17 mouse cellular contexts compared by ENCODE assay signal in the genomic region with DNA sequence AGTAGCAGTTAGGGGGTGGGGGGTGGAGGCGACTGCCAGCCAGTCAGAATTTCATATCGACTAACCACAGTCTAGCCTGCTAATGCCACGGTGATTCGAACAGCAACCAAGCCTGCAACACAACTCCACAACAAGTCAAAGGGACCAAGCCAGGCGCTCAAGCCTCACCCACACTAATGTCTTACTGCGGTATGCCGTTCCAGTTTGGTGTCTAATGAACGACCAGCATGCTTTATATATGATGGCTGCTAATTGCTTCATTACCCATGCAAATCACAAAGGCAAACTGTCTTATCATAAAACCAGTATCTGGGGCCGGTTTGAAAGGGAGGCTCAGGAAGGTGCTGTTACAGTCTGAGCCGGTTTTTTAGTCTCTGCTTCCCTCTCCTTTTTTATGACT.
DNase-seq lines count a peak whose midpoint lies in the region; ATAC-seq lines count a peak whose summit lies in the region.
"Had no signal": no experiment of that assay in that cellular context is flagged by ENCODE, and none has a peak within 500 bp of the region (broad histone marks: within the 10 kb centered on the region; RNA-seq: fewer than 3 reads in every experiment).

No protein-coding gene starts in this region.

- no peaks in the 10 kb centered on the region for H3K36me3 ChIP-seq in forebrain, embryonic 14.5 days (ENCODE audit: control insufficient read depth, insufficient read depth, low read length)
- H3K36me3 ChIP-seq in forebrain, embryonic 12.5 days (replicated peaks), result no peaks in the 10 kb centered on the region
- no peaks in the 10 kb centered on the region for H3K36me3 ChIP-seq in kidney, embryonic 16.5 days (ENCODE audit: insufficient read depth, low read length)
- H3K36me3 ChIP-seq in neural tube, embryonic 12.5 days, result no peaks in the 10 kb centered on the region
- no peaks in the 10 kb centered on the region for H3K36me3 ChIP-seq in neural tube, embryonic 14.5 days (ENCODE audit: control insufficient read depth, insufficient read depth, low read length)

- ATAC-seq in forebrain, embryonic 14.5 days, result peak; percentile 48; the same call in 1 of the 2 replicates
- no peak for ATAC-seq in forebrain, embryonic 12.5 days (ENCODE audit: low FRiP score)
- no peak for ATAC-seq in kidney, embryonic 16.5 days (ENCODE audit: low FRiP score, low TSS enrichment)
- peak; percentile 37; the same call in 1 of the 2 replicates for ATAC-seq in neural tube, embryonic 12.5 days (ENCODE audit: low FRiP score, low read depth)
- ATAC-seq in neural tube, embryonic 14.5 days (ENCODE audit: low read depth), result peak; percentile 52; the same call in 1 of the 2 replicates
- ATAC-seq in granulocyte monocyte progenitor cell, adult 5-6 weeks (replicated peaks; ENCODE audit: poor library complexity, severe bottlenecking), result no peak

- peak; percentile 23 for DNase-seq in forebrain, embryonic 14.5 days (ENCODE audit: low spot score)
- DNase-seq in kidney, adult 8-10 months, result no peak
- no peak for DNase-seq in neural tube, embryonic 10.5 days (ENCODE audit: extremely low spot score, low spot score)
- DNase-seq: adrenal gland, adult 2 months; cerebellum, postnatal 14 days; embryo, embryonic 11 days; heart, postnatal 4 days; kidney, adult 9 months; lung, postnatal 10 days; right cerebral cortex, postnatal 14 days had no signal

- no peaks in the 10 kb centered on the region for H3K9me3 ChIP-seq in forebrain, embryonic 14.5 days (replicated peaks; ENCODE audit: control insufficient read depth, low read length)
- H3K9me3 ChIP-seq in forebrain, embryonic 12.5 days, result no peaks in the 10 kb centered on the region
- no peaks in the 10 kb centered on the region for H3K9me3 ChIP-seq in kidney, embryonic 16.5 days (ENCODE audit: low read length)
- no peaks in the 10 kb centered on the region for H3K9me3 ChIP-seq in neural tube, embryonic 12.5 days
- no peaks in the 10 kb centered on the region for H3K9me3 ChIP-seq in neural tube, embryonic 14.5 days (ENCODE audit: control insufficient read depth, low read length)

- H3K27ac ChIP-seq in forebrain, embryonic 14.5 days (ENCODE audit: low read depth, low read length), result no peak overlapping the region
- no peak overlapping the region for H3K27ac ChIP-seq in forebrain, embryonic 12.5 days
- no peak overlapping the region for H3K27ac ChIP-seq in kidney, embryonic 16.5 days (ENCODE audit: low read length)
- H3K27ac ChIP-seq in neural tube, embryonic 12.5 days, result no peak overlapping the region
- H3K27ac ChIP-seq in neural tube, embryonic 14.5 days (ENCODE audit: low read depth, low read length), result no peak overlapping the region

- H3K4me3 ChIP-seq in forebrain, embryonic 14.5 days (ENCODE audit: low read depth, low read length), result no peak overlapping the region
- no peak overlapping the region for H3K4me3 ChIP-seq in forebrain, embryonic 12.5 days (replicated peaks)
- no peak overlapping the region for H3K4me3 ChIP-seq in kidney, embryonic 16.5 days (ENCODE audit: low read length)
- no peak overlapping the region for H3K4me3 ChIP-seq in neural tube, embryonic 12.5 days
- no peak overlapping the region for H3K4me3 ChIP-seq in neural tube, embryonic 14.5 days (ENCODE audit: low read depth, low read length)
- H3K4me3 ChIP-seq: myocyte had no signal

- H3K4me1 ChIP-seq in forebrain, embryonic 14.5 days (ENCODE audit: control insufficient read depth, insufficient read depth, low read length), result peaks cover 8% of the 10 kb centered on the region; the same call in 1 of the 2 replicates
- peaks cover 10% of the 10 kb centered on the region for H3K4me1 ChIP-seq in forebrain, embryonic 12.5 days
- peaks cover 17% of the 10 kb centered on the region; the same call in 1 of the 2 replicates for H3K4me1 ChIP-seq in kidney, embryonic 16.5 days (ENCODE audit: insufficient read depth, low read length)
- H3K4me1 ChIP-seq in neural tube, embryonic 12.5 days, result peaks cover 7% of the 10 kb centered on the region; the same call in 1 of the 2 replicates
- no peaks in the 10 kb centered on the region for H3K4me1 ChIP-seq in neural tube, embryonic 14.5 days (ENCODE audit: control insufficient read depth, insufficient read depth, low read length)

- H3K4me2 ChIP-seq in forebrain, embryonic 14.5 days (ENCODE audit: low read length), result no peak overlapping the region
- no peak overlapping the region for H3K4me2 ChIP-seq in forebrain, embryonic 12.5 days
- peak overlapping the region; percentile 11 for H3K4me2 ChIP-seq in kidney, embryonic 16.5 days (replicated peaks; ENCODE audit: low read depth, low read length)
- no peak overlapping the region for H3K4me2 ChIP-seq in neural tube, embryonic 12.5 days (replicated peaks)
- no peak overlapping the region for H3K4me2 ChIP-seq in neural tube, embryonic 14.5 days (ENCODE audit: low read depth, low read length)

- no peaks in the 10 kb centered on the region for H3K27me3 ChIP-seq in forebrain, embryonic 14.5 days (replicated peaks; ENCODE audit: control insufficient read depth, insufficient read depth, low read length)
- H3K27me3 ChIP-seq in forebrain, embryonic 12.5 days, result no peaks in the 10 kb centered on the region
- no peaks in the 10 kb centered on the region for H3K27me3 ChIP-seq in kidney, embryonic 16.5 days (ENCODE audit: insufficient read depth, low read length)
- no peaks in the 10 kb centered on the region for H3K27me3 ChIP-seq in neural tube, embryonic 12.5 days (replicated peaks)
- no peaks in the 10 kb centered on the region for H3K27me3 ChIP-seq in neural tube, embryonic 14.5 days (ENCODE audit: control insufficient read depth, insufficient read depth, low read length)
- H3K27me3 ChIP-seq: CH12.LX had no signal

- WGBS in forebrain, embryonic 14.5 days, result 44% methylated on average over 10 of the region's 10 CpGs
- WGBS in forebrain, embryonic 12.5 days, result 53% methylated on average over 10 of the region's 10 CpGs
- WGBS in kidney, embryonic 16.5 days, result 24% methylated on average over 10 of the region's 10 CpGs
- WGBS in neural tube, embryonic 12.5 days, result 41% methylated on average over 10 of the region's 10 CpGs
- WGBS in neural tube, embryonic 14.5 days, result 36% methylated on average over 10 of the region's 10 CpGs

- H3K9ac ChIP-seq in forebrain, embryonic 14.5 days (ENCODE audit: low read length), result no peak overlapping the region
- no peak overlapping the region for H3K9ac ChIP-seq in forebrain, embryonic 12.5 days
- no peak overlapping the region for H3K9ac ChIP-seq in kidney, embryonic 16.5 days (replicated peaks; ENCODE audit: low read length)
- H3K9ac ChIP-seq in neural tube, embryonic 12.5 days, result no peak overlapping the region
- H3K9ac ChIP-seq in neural tube, embryonic 14.5 days (replicated peaks; ENCODE audit: low read depth, low read length), result no peak overlapping the region

Comparison
In these comparisons a context has a peak if more than half of its experiments do, and no peak if none do; other contexts are left out.
1. ATAC-seq: peak in forebrain, embryonic 14.5 days (single experiment), neural tube, embryonic 12.5 days (single experiment) and neural tube, embryonic 14.5 days (single experiment); none in forebrain, embryonic 12.5 days (single experiment), kidney, embryonic 16.5 days (single experiment) and granulocyte monocyte progenitor cell, adult 5-6 weeks (single experiment).